Mouse (Mus musculus): ENCODE measurements around the gene Cyp2s1. TPM values are rescaled to one million over a fixed set of nuclear protein-coding genes. Genes with fewer than 3 reads are reported as not detected.

Cyp2s1 gene
- polyA plus RNA-seq, 1 experiment from 2014 or later = 3.0 TPM

DNA sequence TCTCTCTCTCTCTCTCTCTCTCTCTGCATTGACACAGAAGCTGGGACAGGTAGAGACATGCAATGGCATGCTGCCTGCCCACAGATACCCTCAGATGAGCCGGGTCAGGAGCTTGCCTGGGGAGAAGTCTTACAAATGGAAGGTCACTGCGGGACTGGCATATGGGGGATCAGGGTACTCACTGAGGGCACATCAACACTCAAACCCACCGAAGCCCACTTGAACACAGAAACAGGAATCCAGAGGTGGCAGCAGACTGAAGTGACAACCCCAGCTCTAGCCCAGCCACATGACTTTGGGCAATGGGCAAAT lies 27.6 kb downstream of the Cyp2s1 start:
- no peak for ATAC-seq (ENCODE audit: extremely low read depth, insufficient number of reproducible peaks, low FRiP score, low TSS enrichment)
- Histone ChIP-seq H3K4me2 (peak overlapping the region; percentile 91), H3K27ac (replicated peaks) (peak overlapping the region; percentile 70; the same call in 1 of the 2 replicates), H3K9ac (peak overlapping the region; percentile 86), H3K4me1 (peaks cover 37% of the 10 kb centered on the region), H3K27me3 (replicated peaks) (0 out of 2 replicates have a peak, but pooled peaks cover 3% of the 10 kb centered on the region), H3K36me3 (peaks cover 6% of the 10 kb centered on the region; the same call in 1 of the 2 replicates), H3K9me3 (no peaks in the 10 kb centered on the region), H3K4me3 (peak overlapping the region; percentile 76)
- WGBS = 21% methylated on average over 3 of the region's 3 CpGs

GRCm38 (mm10) chr7:25788220-25789128 lies 28.2 kb downstream of the Cyp2s1 start, which contains the start of gene Axl:
Axl (minus strand) TSS chr7:25788705.
- H3K4me1 ChIP-seq = peaks cover 43% of the 10 kb centered on the region
- peak within 1 kb of the TSS; percentile 86 for H3K9ac ChIP-seq
- H3K9me3 ChIP-seq = no peaks in the 10 kb centered on the region
- H3K36me3 ChIP-seq = peaks cover 6% of the 10 kb centered on the region
- 1% methylated on average over 26 of the region's 30 CpGs for WGBS
- peak within 1 kb of the TSS; percentile 70 for H3K27ac ChIP-seq (replicated peaks)
- ATAC-seq (ENCODE audit: extremely low read depth, insufficient number of reproducible peaks, low FRiP score, low TSS enrichment) = peak; percentile 62; the same call in 1 of the 2 replicates
- H3K27me3 ChIP-seq (replicated peaks) = 0 out of 2 replicates have a peak, but pooled peaks cover 3% of the 10 kb centered on the region
- peak within 1 kb of the TSS; percentile 76 for H3K4me3 ChIP-seq
- H3K4me2 ChIP-seq = peak within 1 kb of the TSS; percentile 91

GRCm38 (mm10) chr7:25787456-25788219 lies 29.1 kb downstream of the Cyp2s1 start:
- Histone ChIP-seq H3K27me3 (replicated peaks) (0 out of 2 replicates have a peak, but pooled peaks cover 3% of the 10 kb centered on the region), H3K9me3 (no peaks in the 10 kb centered on the region), H3K9ac (peak overlapping the region; percentile 86), H3K36me3 (peaks cover 8% of the 10 kb centered on the region), H3K4me3 (peak overlapping the region; percentile 76), H3K4me1 (peaks cover 51% of the 10 kb centered on the region), H3K4me2 (peak overlapping the region; percentile 91), H3K27ac (replicated peaks) (peak overlapping the region; percentile 70)
- no peak for ATAC-seq (ENCODE audit: extremely low read depth, insufficient number of reproducible peaks, low FRiP score, low TSS enrichment)
- 5% methylated on average over 9 of the region's 9 CpGs for WGBS

- peak overlapping the region; percentile 86 for H3K9ac ChIP-seq
Observed at GRCm38 (mm10) chr7:25786974-25787373, 29.7 kb downstream of the Cyp2s1 start.

GRCm38 (mm10) chr7:25785752-25786151 lies 31.0 kb downstream of the Cyp2s1 start:
- no peak overlapping the region; the same call in 1 of the 2 replicates for H3K9ac ChIP-seq
- 68% methylated on average over 4 of the region's 4 CpGs for WGBS
- no peak overlapping the region for H3K4me3 ChIP-seq
- H3K27ac ChIP-seq (replicated peaks) = no peak overlapping the region
- peaks cover 8% of the 10 kb centered on the region for H3K36me3 ChIP-seq
- no peaks in the 10 kb centered on the region for H3K9me3 ChIP-seq
- H3K27me3 ChIP-seq (replicated peaks) = 0 out of 2 replicates have a peak, but pooled peaks cover 3% of the 10 kb centered on the region
- peaks cover 69% of the 10 kb centered on the region for H3K4me1 ChIP-seq
- no peak for ATAC-seq (ENCODE audit: extremely low read depth, insufficient number of reproducible peaks, low FRiP score, low TSS enrichment)
- no peak overlapping the region for H3K4me2 ChIP-seq

More at GRCm38 (mm10) chr7:25786974-25787373, 29.7 kb downstream of the Cyp2s1 start:
- peak overlapping the region; percentile 91 for H3K4me2 ChIP-seq
- H3K27me3 ChIP-seq (replicated peaks) = 0 out of 2 replicates have a peak, but pooled peaks cover 3% of the 10 kb centered on the region
- ATAC-seq (ENCODE audit: extremely low read depth, insufficient number of reproducible peaks, low FRiP score, low TSS enrichment) = no peak
- peaks cover 57% of the 10 kb centered on the region for H3K4me1 ChIP-seq
- peak overlapping the region; percentile 76 for H3K4me3 ChIP-seq
- 34% methylated on average over 4 of the region's 4 CpGs for WGBS
- peak overlapping the region; percentile 70 for H3K27ac ChIP-seq (replicated peaks)
- peaks cover 8% of the 10 kb centered on the region for H3K36me3 ChIP-seq
- H3K9me3 ChIP-seq = no peaks in the 10 kb centered on the region

DNA sequence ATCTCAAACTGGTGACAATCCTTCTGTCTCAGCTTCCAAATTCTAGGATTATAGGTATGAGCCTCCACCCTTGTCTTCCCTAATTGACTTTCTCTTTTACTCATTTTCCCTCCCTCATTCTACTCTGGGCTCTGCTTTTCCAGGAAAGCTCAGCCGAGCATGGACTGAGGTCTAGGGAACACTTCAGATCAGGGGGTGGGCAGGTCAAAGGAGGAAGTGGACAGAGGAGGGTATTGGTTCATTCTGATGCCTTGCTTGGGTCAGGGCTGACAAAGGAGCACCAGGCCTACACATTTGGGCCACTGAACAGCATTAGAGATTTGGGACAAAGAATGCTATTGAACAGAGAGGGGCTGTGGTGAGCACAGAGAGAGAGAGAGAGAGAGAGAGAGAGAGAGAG lies 31.9 kb downstream of the Cyp2s1 start:
- Histone ChIP-seq H3K27me3 (replicated peaks) (0 out of 2 replicates have a peak, but pooled peaks cover under 1% of the 10 kb centered on the region), H3K4me3 (no peak overlapping the region), H3K9me3 (no peaks in the 10 kb centered on the region), H3K9ac (no peak overlapping the region), H3K4me2 (no peak overlapping the region), H3K36me3 (peaks cover 8% of the 10 kb centered on the region), H3K4me1 (peaks cover 69% of the 10 kb centered on the region), H3K27ac (replicated peaks) (no peak overlapping the region)
- ATAC-seq (ENCODE audit: extremely low read depth, insufficient number of reproducible peaks, low FRiP score, low TSS enrichment) = no peak
- WGBS = 52% methylated on average over 1 of the region's 1 CpGs

DNA sequence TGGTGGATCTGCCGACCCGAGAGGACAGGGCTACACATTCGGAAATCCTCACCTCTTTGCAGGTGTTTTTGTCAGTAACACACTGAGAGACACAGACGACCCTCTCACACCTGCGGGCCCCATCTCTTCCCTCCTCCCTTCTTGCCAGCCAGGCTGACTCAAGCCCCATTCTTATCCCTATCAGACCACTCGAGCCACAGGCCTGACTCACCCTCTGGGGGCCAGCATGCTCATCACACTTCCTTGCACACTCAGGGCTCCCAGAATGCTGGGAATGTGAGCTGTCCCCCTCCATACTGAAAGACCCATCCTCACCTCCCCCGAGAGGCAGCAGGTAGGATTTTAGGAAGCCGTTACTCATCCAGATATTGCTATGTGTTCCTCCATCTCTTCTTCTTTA lies 33.0 kb downstream of the Cyp2s1 start:
- no peak overlapping the region for H3K27ac ChIP-seq (replicated peaks)
- H3K27me3 ChIP-seq (replicated peaks) = no peaks in the 10 kb centered on the region
- H3K36me3 ChIP-seq = peaks cover 9% of the 10 kb centered on the region
- no peak overlapping the region for H3K9ac ChIP-seq
- H3K4me2 ChIP-seq = no peak overlapping the region
- no peak overlapping the region for H3K4me3 ChIP-seq
- ATAC-seq (ENCODE audit: extremely low read depth, insufficient number of reproducible peaks, low FRiP score, low TSS enrichment) = no peak
- H3K4me1 ChIP-seq = peaks cover 62% of the 10 kb centered on the region
- no peaks in the 10 kb centered on the region for H3K9me3 ChIP-seq
- 30% methylated on average over 8 of the region's 8 CpGs for WGBS

DNA sequence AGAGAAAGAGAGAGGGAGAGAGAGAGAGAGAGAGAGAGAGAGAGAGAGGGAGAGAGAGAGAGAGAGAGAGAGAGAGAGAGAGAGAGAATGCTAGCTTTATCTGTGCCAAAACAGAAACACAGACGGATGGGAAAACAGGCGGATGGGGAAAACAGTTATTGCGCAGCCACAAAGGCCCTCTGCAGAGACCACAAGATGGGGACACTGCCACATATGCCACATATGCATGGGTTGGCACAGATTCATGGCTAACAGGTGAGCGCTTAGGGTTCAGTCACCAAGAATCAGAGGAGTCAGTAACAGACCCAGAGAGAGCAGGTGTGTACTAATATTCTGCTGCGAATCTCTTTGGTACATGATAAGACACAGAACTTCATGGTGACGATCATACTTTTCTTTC lies 34.0 kb downstream of the Cyp2s1 start:
- Histone ChIP-seq H3K27ac (replicated peaks) (peak overlapping the region; percentile 72; the same call in 1 of the 2 replicates), H3K36me3 (peaks cover 19% of the 10 kb centered on the region), H3K9me3 (no peaks in the 10 kb centered on the region), H3K4me2 (no peak overlapping the region), H3K4me3 (no peak overlapping the region), H3K27me3 (replicated peaks) (no peaks in the 10 kb centered on the region), H3K9ac (0 out of 2 replicates have a peak overlapping the region, but pooled peaks have one; percentile 10), H3K4me1 (peaks cover 57% of the 10 kb centered on the region)
- ATAC-seq (ENCODE audit: extremely low read depth, insufficient number of reproducible peaks, low FRiP score, low TSS enrichment) = no peak
- WGBS = 69% methylated on average over 6 of the region's 6 CpGs

DNA sequence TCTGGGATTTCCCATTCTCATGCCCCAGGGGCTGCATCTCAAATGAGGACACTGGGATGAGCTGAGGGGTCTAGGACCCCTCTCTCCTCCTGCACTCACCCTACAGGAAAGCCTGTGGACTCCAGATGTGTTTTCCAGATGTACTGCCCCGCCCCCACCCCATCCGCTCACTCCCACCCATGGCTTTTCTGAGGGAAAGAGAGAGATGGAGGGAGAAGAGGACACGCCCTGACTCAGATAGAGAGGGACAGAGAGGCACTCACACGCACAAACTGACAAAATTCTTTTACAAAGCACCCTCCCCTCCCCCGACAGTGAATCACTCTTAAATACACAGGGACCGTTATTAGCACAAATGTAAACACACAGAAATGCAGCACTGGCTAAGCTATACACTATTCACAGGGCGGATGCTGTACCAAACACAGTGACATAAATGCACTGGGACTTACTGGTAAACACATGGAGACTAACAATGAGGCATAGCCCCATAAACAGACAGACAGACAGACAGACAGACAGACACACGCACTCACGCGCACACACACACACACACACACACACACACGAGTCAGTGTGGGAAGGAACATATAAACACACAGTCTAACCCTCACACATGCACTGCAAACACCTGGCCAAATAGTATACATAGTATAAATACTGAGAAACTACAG lies 34.6 kb downstream of the Cyp2s1 start:
- Histone ChIP-seq H3K4me1 (peaks cover 51% of the 10 kb centered on the region), H3K9ac (peak overlapping the region; percentile 81), H3K4me3 (peak overlapping the region; percentile 49), H3K9me3 (no peaks in the 10 kb centered on the region), H3K27me3 (replicated peaks) (no peaks in the 10 kb centered on the region), H3K4me2 (peak overlapping the region; percentile 79), H3K36me3 (peaks cover 26% of the 10 kb centered on the region), H3K27ac (replicated peaks) (peak overlapping the region; percentile 72)
- WGBS = 38% methylated on average over 11 of the region's 11 CpGs
- 0 out of 2 replicates have a peak, but pooled peaks have one; percentile 29 for ATAC-seq (ENCODE audit: extremely low read depth, insufficient number of reproducible peaks, low FRiP score, low TSS enrichment)

DNA sequence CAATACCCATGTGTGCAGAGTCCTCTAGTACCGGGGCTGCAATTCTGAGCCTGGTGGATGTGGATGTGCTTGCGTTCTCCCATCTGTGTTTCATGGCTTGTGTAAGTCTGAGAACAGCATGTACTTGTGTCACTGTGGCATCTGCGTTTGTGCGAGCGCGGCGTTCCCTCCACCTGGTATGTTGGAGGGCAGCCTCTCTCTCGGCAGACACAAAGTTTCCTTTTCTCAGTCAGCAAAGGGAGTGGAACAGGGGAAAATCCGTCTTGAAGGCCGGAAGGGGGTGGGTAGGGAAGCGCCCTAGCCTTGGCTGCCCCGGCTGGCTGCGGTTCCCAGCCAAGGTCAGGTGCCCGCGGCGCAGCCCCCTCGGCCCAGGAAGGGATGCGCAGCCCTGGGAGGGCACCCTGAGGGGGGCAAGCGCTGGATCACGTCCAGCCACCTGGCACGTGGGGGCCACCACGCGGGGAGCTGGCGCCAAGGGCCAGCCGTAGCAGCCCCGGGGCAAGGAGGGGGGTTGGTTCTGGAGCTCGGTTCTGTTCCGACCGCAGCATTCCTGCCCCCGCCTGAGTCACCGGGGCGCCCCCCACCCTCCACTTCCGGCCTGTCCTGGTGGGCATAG lies 35.3 kb downstream of the Cyp2s1 start:
- Histone ChIP-seq H3K27ac (replicated peaks) (peak overlapping the region; percentile 72), H3K4me3 (peak overlapping the region; percentile 49), H3K4me2 (peak overlapping the region; percentile 79), H3K9ac (peak overlapping the region; percentile 81), H3K4me1 (peaks cover 44% of the 10 kb centered on the region), H3K36me3 (peaks cover 32% of the 10 kb centered on the region), H3K27me3 (replicated peaks) (no peaks in the 10 kb centered on the region), H3K9me3 (no peaks in the 10 kb centered on the region)
- peak; percentile 37; the same call in 1 of the 2 replicates for ATAC-seq (ENCODE audit: extremely low read depth, insufficient number of reproducible peaks, low FRiP score, low TSS enrichment)
- WGBS = 8% methylated on average over 32 of the region's 33 CpGs
